Mouse (Mus musculus) spleen, adult 18-20 months (tissue): ENCODE data around the gene RPS10-NUDT3.

Experiments used
- DNase-seq, 2 experiments: peaks; one replicate each; pipeline ENCODE4 v3.0.0; 2022; ENCODE audit warnings: mixed read lengths in 2 of 2

Gene RPS10-NUDT3

DNA sequence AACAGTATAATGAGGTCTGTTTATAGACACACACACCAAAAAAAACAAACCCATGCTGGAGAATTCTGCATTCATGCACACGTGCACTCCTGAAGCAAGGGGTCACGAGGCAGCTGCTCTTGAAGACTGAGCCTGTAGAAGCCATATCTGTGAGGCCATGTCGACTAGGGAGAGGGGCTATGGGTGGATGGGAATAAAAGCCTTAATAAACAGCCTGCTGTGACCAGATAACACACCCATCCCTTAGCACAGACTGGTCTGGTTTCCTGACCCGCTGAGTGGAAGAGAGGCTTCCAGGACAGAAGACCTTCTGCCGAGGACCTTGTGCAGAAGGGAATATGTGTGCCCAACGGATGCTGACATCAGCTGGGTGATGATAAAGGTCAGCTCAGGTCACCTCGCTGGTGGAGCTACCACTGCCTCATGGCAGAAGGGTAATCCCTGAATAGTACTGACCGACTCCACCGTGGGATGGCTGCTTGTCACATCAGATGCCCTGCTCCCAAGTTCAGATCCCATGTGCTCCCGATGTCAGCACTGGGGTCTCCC is 61.2 kb downstream of the RPS10-NUDT3 start:
- no peak for DNase-seq

DNA sequence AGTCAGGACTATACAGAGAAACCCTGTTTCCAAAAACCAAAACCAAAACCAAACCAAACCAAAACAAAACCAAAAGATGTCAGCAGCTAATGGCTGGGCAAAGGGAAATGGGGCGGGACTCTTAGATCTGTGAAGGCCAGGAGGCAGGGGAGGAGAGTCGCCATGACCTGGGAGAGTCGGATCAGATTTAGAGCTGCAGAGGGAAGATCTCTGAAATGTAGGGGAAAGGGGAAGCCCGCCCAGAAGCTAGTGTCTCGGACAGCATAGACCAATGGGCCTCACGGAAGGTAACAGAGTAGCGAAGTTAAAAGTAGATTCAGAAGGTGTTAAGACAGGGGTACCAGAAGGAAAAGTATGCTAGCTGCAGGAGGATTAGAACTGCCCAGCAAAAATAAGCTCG is 63.7 kb downstream of the RPS10-NUDT3 start:
- DNase-seq: no peak

GRCm38 (mm10) chr17:27568228-27568627 is 66.8 kb downstream of the RPS10-NUDT3 start:
- no peak for DNase-seq

DNA sequence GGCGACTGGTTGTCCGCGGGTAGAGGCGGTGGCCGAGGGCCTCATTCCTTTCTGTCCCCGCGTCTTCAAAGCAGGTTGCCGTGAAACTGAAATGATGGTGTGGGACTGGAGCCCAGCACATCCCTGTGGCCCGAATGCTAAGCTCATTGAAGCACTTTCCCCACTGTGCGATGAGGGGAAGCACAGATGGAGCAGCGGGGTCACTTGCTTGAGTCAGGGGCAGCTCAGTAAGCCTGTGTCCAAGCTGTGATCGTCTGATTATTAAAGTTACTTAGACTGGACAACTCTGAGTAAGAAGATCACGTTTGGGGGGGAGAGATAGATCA is 69.1 kb downstream of the RPS10-NUDT3 start:
- DNase-seq: no peak

DNA sequence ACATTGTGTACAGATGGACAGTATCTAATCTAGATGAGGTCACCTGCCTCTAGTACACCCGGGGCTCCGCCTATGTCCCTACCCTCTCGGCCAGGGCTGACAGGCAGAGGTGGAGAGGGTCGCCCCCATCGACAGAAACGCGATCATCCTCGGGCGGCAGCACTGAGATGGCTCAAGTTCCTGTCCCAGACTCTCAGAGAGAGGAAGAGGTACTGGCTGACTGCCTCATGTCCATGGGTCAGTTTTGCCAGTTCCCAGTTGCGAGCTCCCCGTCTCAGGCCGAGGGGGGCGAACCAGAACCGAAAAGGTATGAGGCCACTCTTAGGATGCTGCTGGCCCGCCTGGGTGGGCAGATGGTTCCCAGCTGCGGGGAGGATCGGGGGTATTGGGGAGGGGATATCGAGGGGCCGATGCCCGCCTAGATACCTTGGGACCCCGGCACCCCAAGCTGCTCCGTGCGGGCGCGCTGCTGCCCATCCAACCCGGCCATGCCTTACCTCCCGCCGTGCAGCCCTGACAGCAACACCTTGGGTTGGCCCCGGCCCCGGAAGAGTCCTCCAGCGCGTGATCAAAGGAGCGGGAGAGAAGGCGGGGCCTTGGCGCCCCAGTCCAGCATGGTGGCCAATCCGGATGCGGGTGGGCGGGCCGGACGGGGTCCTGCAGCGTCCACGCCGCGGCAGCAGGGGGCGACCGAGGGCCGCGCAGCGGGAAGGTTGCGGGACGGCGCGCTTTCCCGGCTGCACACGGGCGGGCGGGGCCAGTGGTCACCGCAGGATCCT is 69.7 kb downstream of the RPS10-NUDT3 start, which contains the start of gene AI413582:
Gene AI413582 (minus strand): TSS at position 594 of the 779 bp plus-strand sequence.
- peak; percentile 90 to 97 for DNase-seq

DNA sequence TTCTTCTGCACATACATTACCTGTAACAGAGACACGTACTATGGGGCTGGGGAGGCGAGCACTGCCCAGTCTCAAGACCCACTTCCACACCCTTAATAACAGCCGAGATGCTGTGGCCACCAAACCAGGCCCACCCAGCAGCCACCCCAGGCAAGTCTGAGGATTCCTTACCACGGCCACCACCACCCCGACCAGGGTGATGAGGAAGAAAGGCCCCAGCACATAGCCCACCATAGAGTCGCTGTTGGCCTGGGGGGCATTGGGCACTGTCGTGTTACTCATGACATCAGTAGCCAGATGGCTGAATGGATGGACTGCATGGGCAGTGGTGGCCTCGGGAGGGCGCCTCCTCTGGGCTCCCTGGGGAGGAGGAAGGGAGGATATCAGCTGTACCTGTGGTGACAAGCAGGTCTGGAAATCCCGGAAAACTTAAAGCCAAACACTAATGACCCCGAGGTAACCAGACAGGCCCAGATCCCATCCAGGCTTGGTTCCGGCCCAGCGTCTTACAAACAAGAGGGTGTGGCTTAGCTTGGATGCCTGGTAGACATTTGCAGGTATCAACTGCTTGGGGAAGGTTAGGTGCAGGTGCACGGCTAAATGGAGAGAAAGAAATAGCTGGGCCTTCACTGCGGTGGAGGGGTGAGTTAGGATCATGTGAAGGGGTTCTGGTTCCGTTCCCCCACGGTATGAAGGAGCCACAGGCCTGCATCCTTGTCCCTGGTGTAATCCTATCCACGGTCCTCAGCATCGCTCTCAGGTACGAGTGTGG is 70.4 kb downstream of the RPS10-NUDT3 start:
- DNase-seq: no peak

- DNase-seq: no peak
These were observed 71.2 kb downstream of the RPS10-NUDT3 start for GRCm38 (mm10) chr17:27563771-27564244.

GRCm38 (mm10) chr17:27561809-27562526 is 73.1 kb downstream of the RPS10-NUDT3 start:
- no peak for DNase-seq

DNA sequence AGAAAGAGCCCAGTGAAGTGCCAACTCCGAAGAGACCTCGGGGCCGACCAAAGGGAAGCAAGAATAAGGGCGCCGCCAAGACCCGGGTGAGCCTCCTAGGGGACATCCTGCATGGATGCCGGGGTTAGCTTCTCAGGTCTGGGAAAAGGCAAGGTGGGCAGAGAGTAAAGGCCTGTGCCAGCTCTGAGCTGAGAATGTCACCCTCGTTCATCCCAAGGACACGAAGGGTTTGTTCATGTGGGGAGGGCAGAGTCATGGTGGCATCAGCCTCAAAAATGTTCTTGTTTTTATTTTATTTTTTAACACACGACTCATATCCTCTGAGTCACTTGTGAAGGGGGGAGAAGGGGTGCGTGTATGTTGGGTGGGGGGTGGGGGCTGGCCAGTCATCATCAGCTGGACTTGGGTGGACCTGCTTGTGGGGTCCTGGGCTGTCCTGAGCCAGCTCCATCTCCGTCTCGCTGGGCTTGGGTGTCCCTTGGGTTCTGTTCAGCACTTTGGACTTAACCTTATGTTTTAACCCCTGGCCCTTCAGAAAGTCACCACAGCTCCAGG is 74.0 kb downstream of the RPS10-NUDT3 start:
- DNase-seq: no peak

GRCm38 (mm10) chr17:27559596-27559995 is 75.4 kb downstream of the RPS10-NUDT3 start:
- DNase-seq: no peak

GRCm38 (mm10) chr17:27558845-27559244 is 76.2 kb downstream of the RPS10-NUDT3 start:
- no peak for DNase-seq

GRCm38 (mm10) chr17:27557927-27558661 is 76.9 kb downstream of the RPS10-NUDT3 start:
- no peak for DNase-seq

DNA sequence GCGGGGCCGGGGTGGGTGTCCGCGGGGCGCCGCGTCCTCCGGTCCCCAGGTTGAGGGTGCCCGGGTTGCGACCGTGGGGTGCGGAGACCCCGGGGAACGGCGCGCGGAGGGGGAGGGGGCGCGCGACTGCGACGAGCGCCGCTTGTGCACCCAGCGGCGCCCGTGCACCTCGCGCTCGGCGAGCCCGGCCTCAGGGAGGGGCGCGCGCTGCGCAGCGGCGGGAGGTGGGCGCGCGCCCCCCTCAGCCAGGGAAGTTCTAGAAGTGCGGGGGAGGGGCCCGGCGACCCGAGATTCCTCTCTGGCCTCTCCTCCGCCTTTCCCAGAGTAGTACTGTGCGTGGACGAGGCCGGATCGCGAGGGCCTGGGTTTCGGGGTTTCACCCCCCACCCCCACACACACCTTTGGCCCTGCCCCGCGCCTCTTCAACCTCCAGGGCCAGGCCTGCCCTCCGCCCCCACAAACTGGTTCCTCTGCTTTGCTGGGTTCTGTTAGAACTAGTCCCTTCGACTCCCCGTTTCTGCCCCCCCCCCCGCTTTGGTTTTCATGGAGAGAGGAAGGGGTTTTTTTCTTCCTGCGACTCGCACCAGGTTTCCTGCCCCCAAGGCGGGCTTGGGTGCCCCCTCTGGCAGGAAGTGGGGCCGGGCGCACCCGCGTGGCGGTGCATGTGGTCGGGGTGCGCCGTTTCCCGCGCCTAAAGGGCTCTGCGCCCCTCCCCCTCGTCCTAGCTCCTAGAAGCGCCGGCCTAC is 77.7 kb downstream of the RPS10-NUDT3 start:
- peak; percentile 63 to 70 for DNase-seq

DNA sequence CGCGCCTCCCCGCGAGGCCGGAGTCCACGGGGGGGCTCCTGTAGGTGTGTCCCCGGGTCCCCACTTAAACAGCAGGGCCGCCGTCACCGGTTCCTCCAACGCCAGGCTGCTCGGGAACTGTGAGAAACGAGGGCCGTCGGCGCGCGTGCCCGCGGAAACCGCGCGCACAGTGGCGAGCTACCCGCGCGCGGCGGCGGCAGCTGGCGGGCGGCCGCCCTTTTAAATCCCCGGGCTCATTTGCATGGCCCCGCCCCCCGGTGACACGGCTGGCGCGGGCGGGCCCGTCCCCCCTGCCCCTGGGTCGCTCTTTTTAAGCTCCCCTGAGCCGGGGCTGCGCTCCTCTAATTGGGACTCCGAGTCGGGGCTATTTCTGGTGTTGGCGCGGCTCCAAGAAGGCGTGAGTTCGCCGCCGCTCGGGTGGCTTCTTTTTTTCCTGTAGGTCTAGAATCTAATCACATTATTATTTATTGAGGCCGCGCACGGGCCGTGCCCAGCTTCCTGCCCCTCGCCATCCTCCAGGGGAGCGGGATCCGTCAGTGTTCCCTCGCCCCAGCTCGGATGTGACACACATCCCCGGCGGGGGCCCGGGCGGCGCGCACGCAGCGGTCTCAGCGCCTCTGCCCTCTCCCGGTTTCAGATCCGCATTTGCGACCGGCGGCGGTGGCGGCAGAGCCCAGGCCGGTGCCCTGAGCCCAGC is 78.6 kb downstream of the RPS10-NUDT3 start, which contains the start of gene Hmga1:
Gene Hmga1 (plus strand): TSS at position 183 of the 697 bp plus-strand sequence.
- peak; percentile 86 to 94 for DNase-seq

DNA sequence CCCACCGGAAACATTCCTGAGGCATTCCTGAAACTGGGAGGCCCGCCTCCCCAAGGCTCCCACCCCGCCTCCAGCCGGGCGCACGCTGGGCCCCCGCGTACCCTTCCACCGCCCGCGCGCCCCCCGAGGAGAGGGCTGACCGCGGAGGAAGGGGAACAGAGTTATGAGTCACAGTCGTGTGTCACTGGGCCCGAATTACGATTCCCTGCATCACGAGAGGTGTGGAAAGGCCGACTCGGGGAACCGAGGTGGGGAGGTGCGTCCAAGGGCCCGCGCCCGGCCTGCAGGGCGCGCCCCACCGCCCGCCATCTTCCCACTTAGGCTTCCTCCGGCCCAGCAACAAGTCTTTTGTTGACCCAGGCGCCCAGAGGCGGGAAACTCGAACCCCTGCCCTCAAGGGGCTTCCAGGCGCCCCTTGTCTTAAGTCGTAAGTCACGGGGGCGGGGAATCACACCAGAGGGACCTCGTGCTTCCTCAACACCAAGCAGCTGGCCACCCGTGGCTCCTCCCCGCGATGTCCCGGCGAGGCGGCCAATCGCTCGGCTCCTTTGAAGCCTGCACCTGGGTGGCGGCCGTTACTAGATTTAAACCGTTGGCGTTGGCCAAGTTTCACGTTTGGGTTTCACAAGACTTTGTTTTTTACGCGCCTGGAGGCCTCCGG is 79.4 kb downstream of the RPS10-NUDT3 start:
- DNase-seq: peak; percentile 74

- DNase-seq: peak; percentile 45 to 54
These were observed 79.9 kb downstream of the RPS10-NUDT3 start for GRCm38 (mm10) chr17:27555075-27555511.

DNA sequence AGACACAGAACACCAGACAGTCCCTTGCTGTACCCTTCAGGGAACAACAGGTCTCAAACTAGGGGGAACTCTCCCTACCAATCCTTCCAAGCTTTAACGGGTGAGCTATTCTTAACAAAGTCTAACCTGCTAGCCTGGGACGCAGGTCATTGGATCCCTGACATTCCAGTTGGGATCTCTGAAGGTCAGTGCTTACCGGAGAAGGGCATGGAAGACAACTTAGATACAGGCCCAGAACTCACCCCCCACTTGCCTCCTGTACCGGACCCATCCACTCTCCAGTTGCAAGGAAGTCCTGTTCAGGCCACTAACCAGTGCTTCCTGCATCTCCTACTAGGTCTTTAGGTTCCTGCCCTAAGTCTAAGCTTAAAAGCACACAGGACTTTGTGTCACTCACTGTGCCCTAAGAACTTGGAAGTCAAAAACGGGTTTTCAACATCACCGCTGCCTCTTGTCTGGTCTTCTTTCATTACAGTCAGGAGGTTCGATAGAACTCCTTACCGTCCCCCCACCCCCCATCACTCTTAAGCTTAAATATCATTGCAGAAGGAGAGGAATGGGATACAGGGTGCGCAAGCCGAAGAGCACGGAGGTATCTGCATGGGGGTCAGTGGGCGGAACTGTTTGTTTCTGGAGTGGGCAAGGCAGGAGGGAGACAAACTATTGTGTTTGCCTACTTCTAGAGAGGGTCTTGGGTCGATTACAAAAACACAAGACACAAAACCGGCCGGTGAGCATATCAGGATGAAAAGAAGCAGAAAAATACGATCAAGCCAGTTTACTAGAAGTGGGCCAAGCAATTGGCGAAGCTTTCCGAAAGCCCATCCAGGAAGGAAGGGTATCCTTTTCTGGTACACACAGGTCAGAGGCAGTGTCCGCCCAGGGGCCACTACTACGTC is 80.7 kb downstream of the RPS10-NUDT3 start:
- DNase-seq: no peak
